Mouse (Mus musculus) midbrain, embryonic 14.5 days (tissue): ENCODE data around the gene Fcgr1. TPM values are rescaled to one million over a fixed set of nuclear protein-coding genes. Genes with fewer than 3 reads are reported as not detected.
"Not testable (repeated sequence)": the region's sequence is repeated elsewhere in the genome, so short reads cannot be mapped to it uniquely, and the experiment has no call there.

Experiments used
- ATAC-seq: fragments of 200-750 bp; cut with Nextera tagmentation; 2 replicates; pipeline ENCODE4 v1.8.0; 2017; ENCODE audit warnings: moderate number of reproducible peaks, moderate library complexity; ENCODE audit not compliant: low FRiP score, low TSS enrichment
- DNase-seq: peaks from one replicate; pipeline ENCODE4 v3.0.0-alpha.2; 2015
- H3K27ac ChIP-seq: fragments of 300-500 bp; sonication (generic); replicated peaks from 2 replicates; pipeline ENCODE4 v1.5.1; 2014; ENCODE audit warnings: mild to moderate bottlenecking, low read depth, low read length, moderate library complexity
- H3K27me3 ChIP-seq: fragments of 300-500 bp; sonication (generic); 2 replicates; pipeline ENCODE4 v1.6.1; 2014; ENCODE audit warnings: low read length, control low read depth, mixed read lengths; ENCODE audit not compliant: control insufficient read depth, insufficient read depth
- H3K36me3 ChIP-seq: fragments of 300-500 bp; sonication (generic); 2 replicates; pipeline ENCODE4 v1.6.1; 2014; ENCODE audit warnings: low read length, control low read depth; ENCODE audit not compliant: control insufficient read depth, insufficient read depth
- H3K4me1 ChIP-seq: fragments of 300-500 bp; sonication (generic); 2 replicates; pipeline ENCODE4 v1.6.1; 2014; ENCODE audit warnings: mild to moderate bottlenecking, antibody characterized with exemption, low read length, control low read depth; ENCODE audit not compliant: control insufficient read depth, insufficient read depth
- H3K4me2 ChIP-seq: fragments of 300-500 bp; sonication (generic); 2 replicates; pipeline ENCODE4 v1.6.1; 2014; ENCODE audit warnings: mild to moderate bottlenecking, low read length, moderate library complexity
- H3K4me3 ChIP-seq: fragments of 300-500 bp; sonication (generic); replicated peaks from 2 replicates; pipeline ENCODE4 v1.5.1; 2014; ENCODE audit warnings: low read depth, low read length
- H3K9ac ChIP-seq: fragments of 300-500 bp; sonication (generic); replicated peaks from 2 replicates; pipeline ENCODE4 v1.6.1; 2014; ENCODE audit warnings: mild to moderate bottlenecking, low read length, moderate library complexity
- H3K9me3 ChIP-seq: fragments of 300-500 bp; sonication (generic); 2 replicates; pipeline ENCODE4 v1.6.1; 2016; ENCODE audit warnings: low read length, control low read depth, mixed read lengths; ENCODE audit not compliant: control insufficient read depth
- WGBS: fragments of 180-500 bp; shearing (Covaris S2); extraction: QIAGEN DNeasy Blood & Tissue Kit; methylation state at CpG from one replicate; pipeline ENCODE4 v1.1.7; 2014; 5-methylcytosine and 5-hydroxymethylcytosine counted together
- polyA plus RNA-seq: library from polyadenylated mRNA; unstranded; fragments of >200 nt; fragmentation: Nextera tagmentation; extraction: Ambion mirVana; gene quantifications from 2 replicates; pipeline ENCODE4 v1.2.1, GENCODE M21; 2014

The Fcgr1 gene
- polyA plus RNA-seq, 1 experiment from 2014 or later: 4.8 TPM

- no peak for DNase-seq
- WGBS: 90% methylated on average over 3 of the region's 3 CpGs
- H3K9me3 ChIP-seq: no peaks in the 10 kb centered on the region
Measured at GRCm38 (mm10) chr3:96250890-96251289, 42.9 kb downstream of the Fcgr1 start.

GRCm38 (mm10) chr3:96249034-96249345, 44.8 kb downstream of the Fcgr1 start:
- no peaks in the 10 kb centered on the region for H3K36me3 ChIP-seq
- ATAC-seq (no peak), DNase-seq (no peak)
- H3K4me1 ChIP-seq: 0 out of 2 replicates have a peak, but pooled peaks cover 17% of the 10 kb centered on the region
- WGBS: 48% methylated on average over 4 of the region's 4 CpGs
- H3K4me3 ChIP-seq: no peak overlapping the region
- H3K27ac ChIP-seq: no peak overlapping the region
- H3K4me2 ChIP-seq: no peak overlapping the region
- no peaks in the 10 kb centered on the region for H3K9me3 ChIP-seq
- no peaks in the 10 kb centered on the region for H3K27me3 ChIP-seq
- no peak overlapping the region for H3K9ac ChIP-seq

More at GRCm38 (mm10) chr3:96250890-96251289, 42.9 kb downstream of the Fcgr1 start:
- Histone ChIP-seq H3K4me2 (no peak overlapping the region), H3K9ac (no peak overlapping the region), H3K27ac (no peak overlapping the region), H3K4me1 (0 out of 2 replicates have a peak, but pooled peaks cover 9% of the 10 kb centered on the region), H3K27me3 (no peaks in the 10 kb centered on the region), H3K4me3 (no peak overlapping the region), H3K36me3 (no peaks in the 10 kb centered on the region)
- ATAC-seq: no peak

GRCm38 (mm10) chr3:96248141-96249033, 45.4 kb downstream of the Fcgr1 start:
- WGBS: 49% methylated on average over 6 of the region's 6 CpGs
- Histone ChIP-seq H3K27ac (no peak overlapping the region), H3K9ac (no peak overlapping the region; the same call in 1 of the 2 replicates), H3K4me1 (0 out of 2 replicates have a peak, but pooled peaks cover 19% of the 10 kb centered on the region), H3K27me3 (no peaks in the 10 kb centered on the region), H3K4me3 (no peak overlapping the region; the same call in 1 of the 2 replicates), H3K36me3 (no peaks in the 10 kb centered on the region), H3K9me3 (no peaks in the 10 kb centered on the region), H3K4me2 (peak overlapping the region; percentile 49)
- DNase-seq (no peak), ATAC-seq (no peak)

GRCm38 (mm10) chr3:96247356-96248140, 46.2 kb downstream of the Fcgr1 start:
- Histone ChIP-seq H3K27ac (no peak overlapping the region), H3K36me3 (no peaks in the 10 kb centered on the region), H3K4me2 (peak overlapping the region; percentile 49), H3K9me3 (no peaks in the 10 kb centered on the region), H3K4me3 (peak overlapping the region; percentile 26), H3K27me3 (no peaks in the 10 kb centered on the region), H3K9ac (peak overlapping the region; percentile 43; the same call in 1 of the 2 replicates), H3K4me1 (0 out of 2 replicates have a peak, but pooled peaks cover 19% of the 10 kb centered on the region)
- DNase-seq: no peak
- ATAC-seq: no peak
- WGBS: 3% methylated on average over 11 of the region's 11 CpGs

DNA sequence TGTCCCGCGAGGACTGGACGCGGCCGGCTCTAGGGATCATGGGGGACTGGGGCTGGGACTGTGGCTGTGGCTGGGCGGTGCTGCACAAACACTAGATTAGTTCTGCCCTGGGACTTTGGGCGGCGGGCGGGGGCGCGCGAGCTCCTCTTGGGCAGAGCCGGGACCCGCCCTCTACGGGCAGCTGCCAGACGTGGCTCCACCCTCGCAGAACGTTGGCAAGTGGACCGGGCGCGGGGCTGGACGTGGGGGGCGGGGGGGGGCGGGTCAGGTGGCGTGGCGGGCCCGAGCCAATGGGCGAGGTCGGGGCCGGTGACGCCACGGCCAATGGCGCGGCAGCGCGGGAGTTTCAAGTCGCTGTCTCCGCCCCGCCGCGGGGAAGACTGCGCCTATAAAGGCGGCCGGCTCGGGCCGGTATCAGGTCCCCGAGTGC, 47.3 kb downstream of the Fcgr1 start, which contains the start of gene Hist2h3c1:
Hist2h3c1 (plus strand) TSS at position 259 of the 430 bp plus-strand sequence.
- H3K4me2 ChIP-seq: peak within 1 kb of the TSS; percentile 49
- not testable (repeated sequence) for H3K36me3 ChIP-seq, H3K9me3 ChIP-seq, DNase-seq, H3K27me3 ChIP-seq
- peak within 1 kb of the TSS; percentile 26 for H3K4me3 ChIP-seq
- H3K4me1 ChIP-seq: 0 out of 2 replicates have a peak, but pooled peaks cover 19% of the 10 kb centered on the region
- peak; percentile 93 for ATAC-seq
- 0 out of 2 replicates have a peak within 1 kb of the TSS, but pooled peaks have one; percentile 49 for H3K27ac ChIP-seq
- peak within 1 kb of the TSS; percentile 43; the same call in 1 of the 2 replicates for H3K9ac ChIP-seq
- 0% methylated on average over 14 of the region's 47 CpGs for WGBS

- H3K27ac ChIP-seq: 0 out of 2 replicates have a peak overlapping the region, but pooled peaks have one; percentile 49
- H3K36me3 ChIP-seq, DNase-seq, H3K9ac ChIP-seq, H3K27me3 ChIP-seq, H3K9me3 ChIP-seq: not testable (repeated sequence)
- H3K4me2 ChIP-seq: peak overlapping the region; percentile 38
- H3K4me3 ChIP-seq: peak overlapping the region; percentile 23; the same call in 1 of the 2 replicates
- under 1% methylated on average over 10 of the region's 21 CpGs for WGBS
- H3K4me1 ChIP-seq: 0 out of 2 replicates have a peak, but pooled peaks cover 19% of the 10 kb centered on the region
- peak; percentile 57; the same call in 1 of the 2 replicates for ATAC-seq
Measured at GRCm38 (mm10) chr3:96246018-96246417, 47.8 kb downstream of the Fcgr1 start.

DNA sequence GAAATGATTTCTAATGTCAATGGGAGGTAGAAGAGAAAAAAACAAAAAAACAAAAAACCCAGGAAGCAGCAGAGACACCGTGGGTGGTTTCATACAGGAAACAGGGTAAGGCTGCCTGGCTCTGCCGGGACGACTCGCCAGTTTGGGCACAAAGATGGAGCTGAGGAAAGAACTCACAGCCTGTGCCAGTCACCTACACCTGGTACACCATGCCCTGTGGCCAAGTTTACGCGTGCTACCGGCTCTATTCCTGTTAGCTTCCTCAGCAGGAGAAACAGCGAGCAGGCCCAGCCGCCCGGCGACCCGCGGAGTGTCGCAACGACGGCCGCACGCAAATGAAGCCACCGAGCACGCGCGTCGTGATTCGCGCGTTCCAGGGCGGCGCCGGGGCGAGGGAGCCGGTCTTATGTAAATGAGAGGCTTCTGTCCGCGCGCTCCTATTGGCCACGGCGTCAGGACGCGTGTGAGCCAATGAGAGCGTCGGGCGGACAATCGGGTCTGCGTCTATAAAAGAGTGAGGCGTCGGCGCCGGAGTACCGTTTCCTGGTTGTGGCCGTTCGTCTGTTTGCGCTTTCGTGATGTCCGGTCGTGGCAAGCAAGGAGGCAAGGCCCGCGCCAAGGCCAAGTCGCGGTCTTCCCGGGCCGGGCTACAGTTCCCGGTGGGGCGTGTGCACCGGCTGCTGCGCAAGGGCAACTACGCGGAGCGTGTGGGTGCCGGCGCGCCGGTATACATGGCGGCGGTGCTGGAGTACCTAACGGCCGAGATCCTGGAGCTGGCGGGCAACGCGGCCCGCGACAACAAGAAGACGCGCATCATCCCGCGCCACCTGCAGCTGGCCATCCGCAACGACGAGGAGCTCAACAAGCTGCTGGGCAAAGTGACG, 48.5 kb downstream of the Fcgr1 start, which contains the start of gene Hist2h2aa1:
Hist2h2aa1 (plus strand) TSS at position 495 of the 884 bp plus-strand sequence.
- Histone ChIP-seq H3K4me2 (peak within 1 kb of the TSS; percentile 72), H3K9ac (peak within 1 kb of the TSS; percentile 72), H3K4me3 (peak within 1 kb of the TSS; percentile 44), H3K27ac (peak within 1 kb of the TSS; percentile 94), H3K4me1 (peaks cover 22% of the 10 kb centered on the region; the same call in 1 of the 2 replicates)
- ATAC-seq: peak; percentile 89
- DNase-seq: peak; percentile 76
- H3K27me3 ChIP-seq, H3K9me3 ChIP-seq, H3K36me3 ChIP-seq: not testable (repeated sequence)
- under 1% methylated on average over 27 of the region's 88 CpGs for WGBS
